Mouse (Mus musculus) inflammation-experienced regulatory T-cells (primary cell): ENCODE results near the gene Rrp7a. TPM values are rescaled to one million over a fixed set of nuclear protein-coding genes. Genes with fewer than 3 reads are reported as not detected.

Source experiments
- polyA plus RNA-seq, 2 experiments: library from polyadenylated mRNA; unstranded; fragments of 100-300 nt; shearing (Covaris generic); gene quantifications; one replicate each; pipeline ENCODE4 v1.2.1; 2017

Gene Rrp7a
- polyA plus RNA-seq: 10 to 100 TPM; 69.9 to 85.8 TPM

DNA sequence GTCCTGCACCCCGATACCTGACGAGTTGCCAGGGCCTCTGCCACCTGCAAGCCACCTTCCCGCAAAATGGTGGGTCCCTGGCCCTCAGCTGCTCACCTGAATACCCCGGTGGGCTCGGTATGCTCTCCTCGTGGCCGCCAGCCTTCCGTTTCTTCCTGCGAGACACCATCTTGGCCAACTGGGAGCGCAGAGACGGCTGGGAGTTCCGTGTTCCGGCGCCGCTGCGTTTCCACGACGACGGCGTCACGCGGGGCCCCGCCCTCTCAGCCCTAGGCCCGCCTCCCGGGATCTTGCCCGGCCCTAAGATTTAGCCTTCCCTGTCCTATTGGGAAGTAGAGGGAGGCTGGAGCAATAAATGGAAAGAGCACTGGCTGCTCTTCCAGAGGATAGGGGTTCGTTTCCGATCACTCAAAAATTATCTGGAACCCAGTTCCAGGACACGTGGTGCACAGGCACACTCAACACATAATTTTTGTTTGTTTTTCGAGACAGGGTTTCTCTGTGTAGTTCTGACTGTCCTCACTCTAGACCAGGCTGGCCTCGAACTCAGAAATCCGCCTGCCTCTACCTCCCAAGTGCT, at the start of gene Rrp7a:
TSS of gene Rrp7a (minus strand) at position 236 of the 580 bp plus-strand sequence.

DNA sequence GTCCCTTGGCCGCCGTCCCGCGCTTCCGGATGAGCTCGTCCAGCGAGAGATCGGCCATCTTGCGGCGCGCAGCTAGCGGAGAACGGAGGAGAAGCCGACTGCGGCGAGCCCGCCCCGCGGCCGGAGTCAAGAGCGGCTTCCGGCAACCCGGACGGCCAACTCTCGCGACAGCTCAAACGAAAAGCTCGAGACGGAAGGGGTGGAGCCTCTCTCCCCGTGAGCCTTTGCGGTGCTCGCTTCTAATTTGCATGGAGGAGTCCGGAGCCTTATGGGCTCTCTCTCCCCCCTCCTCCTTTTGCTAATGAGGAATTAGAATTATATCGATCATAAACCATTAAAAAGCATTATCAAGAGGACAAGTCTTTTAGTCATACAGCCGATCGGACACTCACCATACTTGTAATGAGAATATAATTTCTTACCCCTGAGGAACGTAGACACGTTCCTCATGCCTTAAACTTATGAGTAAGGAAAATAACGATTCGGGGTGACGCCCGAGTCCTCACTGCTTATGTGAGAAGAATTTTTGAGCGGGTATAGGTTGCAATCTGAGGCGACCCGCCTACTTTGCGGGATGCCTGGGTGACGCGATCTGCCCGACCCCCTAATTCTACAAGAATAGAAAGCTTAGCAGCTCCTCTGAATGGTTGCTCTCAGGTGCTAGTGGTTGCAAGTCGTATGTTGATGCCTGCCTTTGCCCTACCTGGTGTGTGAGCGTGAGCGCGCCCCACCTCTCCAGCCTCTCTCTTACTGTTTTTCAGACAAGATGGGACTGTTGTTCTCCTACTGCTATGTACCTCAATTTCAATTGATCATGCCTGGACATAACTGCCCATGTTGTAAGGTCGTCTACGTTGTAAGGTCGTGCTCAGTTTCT, 26.8 kb upstream of the Rrp7a start, which contains the start of gene Poldip3:
TSS of gene Poldip3 (minus strand) at position 189 of the 877 bp plus-strand sequence.

DNA sequence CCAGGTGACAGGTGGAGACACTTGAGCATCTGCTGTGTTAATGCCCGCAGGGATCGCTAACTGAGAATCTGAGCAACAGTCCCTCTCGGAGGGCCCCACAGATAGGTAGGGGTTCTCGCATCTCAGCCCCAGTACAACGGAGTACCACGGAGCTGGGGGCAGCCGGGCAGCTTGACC, 33.3 kb downstream of the Rrp7a start, which contains the start of gene Serhl:
TSS of gene Serhl (plus strand) at position 78 of the 177 bp plus-strand sequence.

Other genes starting within 250 kb of the Rrp7a start
- gene Tcf20, start 134.9 kb downstream of the Rrp7a start, polyA plus RNA-seq: 1 to 10 TPM; 5.9 to 9.3 TPM
- 1 to 10 TPM in 1 of 2 experiments, under 1 TPM in 1; 0.25 to 1.5 TPM for gene Nfam1, start 89.5 kb downstream of the Rrp7a start, polyA plus RNA-seq
- 10 to 100 TPM; 75.5 to 81.5 TPM for gene Serhl, start 33.3 kb downstream of the Rrp7a start, polyA plus RNA-seq
- 100 to 1,000 TPM; 130 to 138 TPM for gene Poldip3, start 26.6 kb upstream of the Rrp7a start, polyA plus RNA-seq
- 10 to 100 TPM; 95.0 to 98.4 TPM for gene Cyb5r3, start 49.8 kb upstream of the Rrp7a start, polyA plus RNA-seq
- 1 to 10 TPM in 1 of 2 experiments, under 1 TPM in 1; 0.17 to 1.6 TPM for gene A4galt, start 129.0 kb upstream of the Rrp7a start, polyA plus RNA-seq
- gene Arfgap3, start 227.4 kb upstream of the Rrp7a start, polyA plus RNA-seq: 10 to 100 TPM; 13.3 to 17.4 TPM